Mouse (Mus musculus) thymus, adult 2 months (tissue): ENCODE data around the gene Ash1l. TPM values are rescaled to one million over a fixed set of nuclear protein-coding genes. Genes with fewer than 3 reads are reported as not detected.

Experiments used
- DNase-seq: peaks from one replicate; pipeline ENCODE4 v3.0.0; 2021
- H3K27ac ChIP-seq: fragments of 200-500 bp; 2 replicates; pipeline ENCODE4 v1.5.1; 2012; ENCODE audit warnings: low read length, control low read depth; ENCODE audit not compliant: control insufficient read depth, insufficient read depth
- H3K27me3 ChIP-seq: fragments of 200-500 bp; 2 replicates; pipeline ENCODE4 v1.6.1; 2012; ENCODE audit warnings: mild to moderate bottlenecking, low read length, moderate library complexity, mixed read lengths; ENCODE audit not compliant: control insufficient read depth, insufficient read depth
- H3K36me3 ChIP-seq: fragments of 200-500 bp; 2 replicates; pipeline ENCODE4 v1.6.1; 2012; ENCODE audit warnings: mild to moderate bottlenecking, low read length, moderate library complexity; ENCODE audit not compliant: control insufficient read depth, insufficient read depth
- H3K4me1 ChIP-seq: fragments of 200-500 bp; replicated peaks from 2 replicates; pipeline ENCODE4 v1.6.1; 2012; ENCODE audit warnings: low read length; ENCODE audit not compliant: control insufficient read depth, insufficient read depth
- H3K4me3 ChIP-seq: fragments of 200-500 bp; 2 replicates; pipeline ENCODE4 v1.5.1; 2012; ENCODE audit warnings: mild to moderate bottlenecking, low read length, control low read depth, moderate library complexity; ENCODE audit not compliant: control insufficient read depth, insufficient read depth
- CTCF ChIP-seq: fragments of 200-500 bp; IDR thresholded peaks from 2 replicates; pipeline ENCODE4 v1.5.1; 2012; ENCODE audit warnings: mild to moderate bottlenecking, control low read depth, low read length, moderate library complexity, borderline replicate concordance; ENCODE audit not compliant: control insufficient read depth, poor library complexity, insufficient read depth; ENCODE audit errors: extremely low read depth
- POLR2A ChIP-seq: fragments of 200-500 bp; IDR thresholded peaks from 2 replicates; pipeline ENCODE4 v1.6.1; 2012; ENCODE audit warnings: mild to moderate bottlenecking, low read length, control low read depth, moderate library complexity; ENCODE audit not compliant: control insufficient read depth, poor library complexity, insufficient read depth; ENCODE audit errors: extremely low read depth
- WGBS: fragments of 180-500 bp; shearing (Covaris S2); methylation state at CpG from one replicate; pipeline ENCODE4 v1.1.7; 2018; 5-methylcytosine and 5-hydroxymethylcytosine counted together
- polyA plus RNA-seq: library from polyadenylated mRNA; depleted of rRNA; stranded (reverse); fragments of >200 nt; gene quantifications from 2 replicates; pipeline ENCODE4 v1.2.3, GENCODE M21; 2012

Ash1l gene
- polyA plus RNA-seq, 1 experiment, result 12.8 TPM

DNA sequence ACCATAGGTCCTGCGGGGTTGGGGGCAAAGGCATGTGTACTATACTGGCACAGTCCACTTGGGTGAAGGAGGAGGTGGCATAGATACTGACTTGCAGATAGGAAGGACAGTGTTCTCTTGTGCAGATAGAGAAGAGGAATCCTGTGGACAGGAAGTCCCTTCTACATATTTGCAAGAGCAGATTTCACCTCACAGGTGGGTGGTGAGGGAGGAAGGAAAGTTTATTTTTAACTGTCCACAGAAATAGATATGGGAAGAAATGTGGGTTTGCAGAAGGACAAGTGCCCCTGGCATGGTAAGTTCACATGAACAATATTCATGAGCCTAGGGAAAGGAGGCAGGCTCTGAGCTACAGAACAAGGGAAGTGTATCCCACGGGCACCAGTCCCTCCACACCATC lies 133.7 kb downstream of the Ash1l start:
- no peak overlapping the region for H3K4me3 ChIP-seq
- peaks cover 16% of the 10 kb centered on the region for H3K4me1 ChIP-seq
- no peak overlapping the region for H3K27ac ChIP-seq
- 76% methylated on average over 2 of the region's 2 CpGs for WGBS
- TF ChIP-seq POLR2A, result no peak
- TF ChIP-seq CTCF, result no peak
- no peaks in the 10 kb centered on the region for H3K27me3 ChIP-seq
- no peak for DNase-seq
- H3K36me3 ChIP-seq, result peaks cover 7% of the 10 kb centered on the region; the same call in 1 of the 2 replicates

DNA sequence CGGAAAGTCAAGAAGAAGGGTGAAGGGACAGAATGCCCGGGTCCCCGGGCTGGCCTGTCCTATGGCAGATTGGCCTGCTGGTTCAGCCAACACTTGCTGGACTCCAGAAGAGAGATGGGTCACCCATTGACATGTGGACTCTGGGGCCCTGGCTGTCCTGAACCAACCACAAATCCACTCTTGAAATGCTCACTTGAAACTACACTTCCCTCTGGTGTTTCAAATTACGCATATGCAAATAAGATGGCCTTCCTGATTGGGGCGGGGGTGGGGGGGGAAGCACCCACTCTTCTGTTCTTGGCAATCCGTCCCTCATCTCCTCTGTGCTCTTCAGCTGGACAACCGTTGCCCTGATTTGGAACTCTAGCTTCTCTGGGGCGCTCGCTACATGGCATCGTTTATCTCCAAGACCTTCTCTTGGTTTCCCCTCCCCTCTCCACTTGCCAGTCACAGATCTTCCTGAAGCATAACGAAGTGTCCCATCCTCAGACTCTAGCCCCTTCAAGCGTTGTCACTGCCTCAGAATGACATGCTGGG lies 134.3 kb downstream of the Ash1l start:
- Histone ChIP-seq H3K4me3 (no peak overlapping the region), H3K27ac (no peak overlapping the region), H3K36me3 (peaks cover 1% of the 10 kb centered on the region; the same call in 1 of the 2 replicates), H3K4me1 (peaks cover 20% of the 10 kb centered on the region), H3K27me3 (no peaks in the 10 kb centered on the region)
- DNase-seq, result no peak
- 96% methylated on average over 12 of the region's 12 CpGs for WGBS
- TF ChIP-seq POLR2A, result no peak
- TF ChIP-seq CTCF, result no peak

DNA sequence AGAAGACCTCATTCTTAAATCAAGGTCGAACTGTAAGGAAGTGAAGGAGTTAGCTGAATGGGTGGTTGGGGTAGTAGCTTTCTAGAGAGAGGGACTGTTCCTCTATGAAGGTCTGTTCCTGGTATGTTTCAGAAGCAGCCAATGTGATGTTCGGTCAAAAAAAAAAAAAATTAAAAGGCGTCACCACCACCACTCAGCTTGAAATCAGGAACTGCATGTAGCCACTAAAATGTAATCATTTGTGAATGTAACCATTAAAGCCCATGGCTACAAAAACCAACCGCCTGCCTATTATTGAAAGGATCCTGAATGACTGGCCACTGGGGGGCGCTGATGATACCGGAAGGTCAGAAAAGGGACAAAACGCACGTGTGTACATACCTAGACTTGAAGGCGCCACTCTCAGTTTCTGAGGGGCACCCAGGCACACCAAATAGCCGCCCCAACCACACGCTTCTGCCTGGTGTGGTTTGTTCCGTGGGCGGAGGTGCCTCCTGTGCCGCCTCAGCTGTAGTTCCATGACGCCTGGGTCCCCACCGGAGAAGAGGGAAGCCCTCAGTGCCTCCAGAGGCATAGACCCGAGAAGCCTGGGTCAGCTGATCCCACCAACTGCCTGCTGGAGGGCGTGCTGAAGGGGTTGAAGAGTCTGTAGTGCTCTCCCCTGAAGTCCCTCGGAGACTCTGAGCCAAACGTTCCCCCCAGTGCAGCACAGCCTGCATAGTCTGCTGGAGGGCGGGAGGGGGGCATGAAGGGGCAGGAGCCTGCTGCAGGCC lies 137.1 kb downstream of the Ash1l start:
- no peak overlapping the region for H3K27ac ChIP-seq
- WGBS, result 10% methylated on average over 21 of the region's 21 CpGs
- H3K36me3 ChIP-seq, result no peaks in the 10 kb centered on the region
- DNase-seq, result peak; percentile 87
- peaks cover 8% of the 10 kb centered on the region; the same call in 1 of the 2 replicates for H3K27me3 ChIP-seq
- TF ChIP-seq POLR2A, result no peak
- TF ChIP-seq CTCF, result no peak
- H3K4me1 ChIP-seq, result peaks cover 25% of the 10 kb centered on the region
- H3K4me3 ChIP-seq, result 0 out of 2 replicates have a peak overlapping the region, but pooled peaks have one; percentile 12

GRCm38 (mm10) chr3:89088974-89089373 lies 138.6 kb downstream of the Ash1l start:
- no peaks in the 10 kb centered on the region for H3K36me3 ChIP-seq
- H3K4me3 ChIP-seq, result peak overlapping the region; percentile 65
- WGBS, result 62% methylated on average over 14 of the region's 14 CpGs
- no peak for TF ChIP-seq POLR2A
- TF ChIP-seq CTCF, result no peak
- H3K4me1 ChIP-seq, result peaks cover 27% of the 10 kb centered on the region
- peak; percentile 17 for DNase-seq
- H3K27me3 ChIP-seq, result peaks cover 8% of the 10 kb centered on the region; the same call in 1 of the 2 replicates
- H3K27ac ChIP-seq, result no peak overlapping the region

GRCm38 (mm10) chr3:89089882-89090591 lies 139.6 kb downstream of the Ash1l start:
- DNase-seq, result peak; percentile 86
- Histone ChIP-seq H3K4me1 (peaks cover 26% of the 10 kb centered on the region), H3K27me3 (peaks cover 8% of the 10 kb centered on the region; the same call in 1 of the 2 replicates), H3K4me3 (peak overlapping the region; percentile 65), H3K27ac (no peak overlapping the region), H3K36me3 (no peaks in the 10 kb centered on the region)
- 1% methylated on average over 40 of the region's 40 CpGs for WGBS
- TF ChIP-seq POLR2A (peak; percentile 57; the same call in 1 of the 2 replicates), CTCF (0 out of 2 replicates have a peak, but pooled peaks have one; percentile 9)
